Mouse (Mus musculus): ENCODE data around the gene Nbas.

Nbas gene

GRCm38 (mm10) chr12:13382046-13382445 is 113.1 kb downstream of the Nbas start:
- in situ Hi-C loops (cut with MboI, MseI), result no loop called here

DNA sequence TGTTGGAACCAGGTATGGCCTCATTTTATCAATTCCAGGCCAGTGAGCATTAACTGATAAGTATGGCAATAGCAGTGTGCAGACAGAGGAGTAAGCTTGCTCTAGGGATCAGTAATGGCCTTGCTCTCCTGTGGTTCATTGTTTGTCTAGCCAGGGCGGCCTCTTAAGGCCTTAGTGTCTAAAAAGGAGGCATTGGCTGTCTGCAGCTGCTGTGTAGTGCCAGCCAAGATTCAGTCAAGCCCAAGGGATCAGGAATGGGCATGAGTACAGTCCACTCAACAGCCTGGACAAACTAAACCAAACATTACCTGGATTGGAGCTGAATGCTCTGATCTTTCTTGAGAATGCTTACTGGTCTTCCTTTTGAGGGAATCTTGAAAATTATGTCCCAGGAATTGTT is 120.7 kb downstream of the Nbas start:
- in situ Hi-C loops (cut with MboI, MseI), result no loop called here

- in situ Hi-C loops (cut with MboI, MseI), result no loop called here
Observed at GRCm38 (mm10) chr12:13410191-13410590, 141.3 kb downstream of the Nbas start.

- in situ Hi-C loops (cut with MboI, MseI), result no loop called here
Observed at GRCm38 (mm10) chr12:13418651-13419050, 149.7 kb downstream of the Nbas start.

GRCm38 (mm10) chr12:13430219-13430618 is 161.3 kb downstream of the Nbas start:
- in situ Hi-C loops (cut with MboI, MseI), result no loop called here

GRCm38 (mm10) chr12:13444653-13445431 is 175.9 kb downstream of the Nbas start:
- in situ Hi-C loops (cut with MboI, MseI), result no loop called here

DNA sequence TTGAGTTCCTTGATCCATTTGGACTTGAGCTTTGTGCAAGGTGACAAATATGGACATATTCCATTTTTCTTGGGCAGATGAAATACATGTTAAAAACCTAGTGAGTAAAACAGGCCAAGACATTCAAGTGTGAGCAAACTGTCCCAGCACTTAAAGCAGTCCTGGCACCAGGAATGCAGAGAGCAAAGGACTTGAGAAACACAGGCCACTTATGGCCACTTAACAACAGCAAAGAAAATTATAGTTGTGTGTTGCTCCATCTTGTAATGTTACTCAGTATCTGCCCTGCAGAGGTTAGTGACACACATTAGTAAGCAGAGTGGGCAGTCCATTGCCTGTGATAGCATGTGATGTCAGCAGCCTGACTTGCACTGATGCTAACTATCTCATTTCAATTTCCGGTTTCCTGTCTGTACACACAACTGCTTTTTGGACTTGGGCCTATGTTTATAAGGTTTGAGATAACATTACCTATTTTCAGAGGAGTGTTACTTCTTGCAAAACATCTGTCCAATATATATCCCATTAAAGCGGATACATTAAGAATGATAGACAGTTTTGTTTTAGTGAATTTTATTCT is 176.6 kb downstream of the Nbas start:
- in situ Hi-C loops (cut with MboI, MseI), result no loop called here

DNA sequence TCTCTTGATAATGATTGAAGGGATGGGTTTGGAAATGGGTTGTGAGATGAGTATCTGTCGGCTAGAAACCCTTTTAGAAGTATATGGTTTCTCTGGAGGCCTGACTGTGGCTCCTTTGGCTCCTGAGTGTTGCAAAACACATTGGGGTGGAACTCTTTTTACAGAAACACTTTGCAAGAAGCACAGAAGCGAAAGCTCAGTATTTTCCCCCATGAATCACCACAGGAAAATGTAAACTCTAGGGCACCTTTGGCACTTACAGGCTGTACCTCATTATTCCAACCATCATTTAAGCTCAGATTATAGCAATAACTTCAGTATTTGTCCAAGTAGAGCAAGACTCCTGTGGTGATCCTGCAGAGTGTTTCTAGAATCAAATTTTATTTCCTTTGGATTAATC is 180.0 kb downstream of the Nbas start:
- in situ Hi-C loops (cut with MboI, MseI), result no loop called here

GRCm38 (mm10) chr12:13452050-13452449 is 183.1 kb downstream of the Nbas start:
- in situ Hi-C loops (cut with MboI, MseI), result no loop called here

GRCm38 (mm10) chr12:13460223-13460853 is 191.4 kb downstream of the Nbas start:
- in situ Hi-C loops (cut with MboI, MseI), result no loop called here

DNA sequence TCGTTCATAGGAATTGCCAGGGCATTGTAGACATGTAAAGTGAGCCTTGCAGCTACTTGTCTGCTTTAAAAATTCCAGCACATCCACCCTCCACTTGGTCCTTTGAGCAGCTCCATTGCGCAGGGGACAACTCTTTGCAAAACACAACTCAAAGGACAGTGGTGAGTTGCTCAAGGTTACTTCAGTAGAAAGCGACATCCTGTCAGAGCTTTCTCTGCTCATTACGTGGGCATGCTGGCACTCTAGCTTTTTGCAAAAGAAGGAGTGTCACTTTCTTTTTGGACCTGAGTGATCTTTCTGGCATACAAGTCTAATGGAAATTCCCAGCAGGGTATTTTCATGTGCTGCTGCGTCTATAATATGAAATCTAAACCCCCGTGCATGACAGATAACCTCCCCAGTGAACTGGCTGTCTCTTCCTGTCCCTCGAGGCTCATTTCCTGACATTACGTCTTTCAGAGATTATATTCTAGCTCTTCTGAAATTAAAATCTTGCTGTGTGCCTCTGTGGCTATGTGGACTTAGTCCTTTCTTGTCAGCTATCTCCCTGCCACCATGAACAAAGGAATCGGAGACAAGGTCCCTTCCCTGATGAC is 192.7 kb downstream of the Nbas start:
- in situ Hi-C loops (cut with MboI, MseI), result no loop called here

GRCm38 (mm10) chr12:13462397-13462796 is 193.5 kb downstream of the Nbas start:
- in situ Hi-C loops (cut with MboI, MseI), result no loop called here

DNA sequence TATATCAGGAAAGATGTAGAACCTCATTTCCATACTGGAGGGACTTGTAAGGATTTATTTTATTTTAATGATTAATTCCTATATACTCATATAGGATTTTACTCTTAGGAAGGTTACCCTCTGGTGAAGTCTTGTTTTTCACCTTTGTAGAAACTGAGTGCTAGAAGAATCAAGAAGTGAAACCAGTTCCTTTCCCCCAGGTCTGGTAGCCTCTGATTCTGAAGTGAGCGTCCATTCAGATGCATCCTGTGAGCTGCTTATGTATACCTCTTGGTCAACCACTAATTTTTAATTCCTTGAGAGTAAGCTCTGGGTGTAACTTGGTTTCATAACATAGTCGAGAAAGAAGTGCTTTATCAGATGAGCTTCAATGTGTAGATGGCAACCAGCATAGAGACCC is 196.6 kb downstream of the Nbas start:
- in situ Hi-C loops (cut with MboI, MseI), result no loop called here

DNA sequence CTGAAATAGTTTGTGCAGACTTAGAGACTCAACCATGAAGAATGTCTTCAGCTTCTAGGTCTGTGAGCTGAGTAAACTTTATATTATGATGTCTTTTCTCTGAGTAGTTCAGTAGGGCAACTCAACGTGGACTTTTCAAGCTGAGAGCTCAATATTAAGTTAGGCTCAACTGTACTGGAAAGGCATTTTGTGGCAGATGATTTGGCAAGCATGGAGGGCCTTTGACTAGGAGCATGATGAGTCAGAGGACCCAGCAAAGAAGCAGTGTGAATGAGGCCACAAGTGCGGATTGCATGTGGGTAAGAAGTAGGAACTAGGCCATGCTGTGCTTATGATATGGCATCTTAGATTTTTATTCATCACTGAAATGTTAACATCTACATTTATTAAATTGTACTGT is 205.9 kb downstream of the Nbas start:
- in situ Hi-C loops (cut with MboI, MseI), result no loop called here

DNA sequence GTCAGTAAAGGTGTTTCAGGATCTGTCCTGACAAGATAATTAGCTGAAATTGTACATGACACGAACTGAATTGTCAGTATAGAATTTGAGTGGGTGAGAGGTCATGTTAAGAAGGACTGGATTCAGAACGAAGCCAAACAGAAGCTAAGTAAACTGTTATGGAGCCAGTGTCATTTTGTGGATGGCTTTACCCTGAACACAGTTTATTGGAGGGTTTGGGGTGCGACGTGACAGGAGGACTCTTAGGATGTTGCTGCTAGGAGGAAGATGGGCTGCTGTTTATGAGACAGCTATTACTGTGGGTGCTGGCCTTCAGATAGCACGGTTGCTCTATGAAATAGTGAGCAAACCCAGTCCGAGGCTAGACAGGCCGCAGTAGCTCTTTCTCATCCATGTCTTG is 210.2 kb downstream of the Nbas start:
- in situ Hi-C loops (cut with MboI, MseI), result no loop called here

DNA sequence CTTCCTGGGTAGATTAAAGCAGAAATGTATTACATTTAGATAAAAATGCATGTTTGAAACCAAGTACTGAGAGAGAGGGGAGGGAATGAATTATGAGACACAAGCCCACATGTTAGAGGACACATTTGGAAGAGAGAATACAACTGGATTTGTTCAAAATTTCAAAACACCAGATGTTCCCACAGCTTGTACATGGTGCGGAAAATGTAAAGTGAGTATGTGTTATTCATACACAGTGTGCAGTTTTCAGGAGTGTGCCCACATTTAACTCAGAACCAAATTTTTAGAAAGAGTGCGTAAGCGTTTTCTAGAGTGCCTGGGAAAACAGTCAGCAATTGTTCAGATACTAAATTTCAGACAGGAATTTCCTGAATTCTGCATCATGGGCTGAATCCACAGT is 217.3 kb downstream of the Nbas start:
- in situ Hi-C loops (cut with MboI, MseI), result no loop called here

- in situ Hi-C loops (cut with MboI, MseI), result no loop called here
Observed at GRCm38 (mm10) chr12:13497211-13497610, 228.3 kb downstream of the Nbas start.

DNA sequence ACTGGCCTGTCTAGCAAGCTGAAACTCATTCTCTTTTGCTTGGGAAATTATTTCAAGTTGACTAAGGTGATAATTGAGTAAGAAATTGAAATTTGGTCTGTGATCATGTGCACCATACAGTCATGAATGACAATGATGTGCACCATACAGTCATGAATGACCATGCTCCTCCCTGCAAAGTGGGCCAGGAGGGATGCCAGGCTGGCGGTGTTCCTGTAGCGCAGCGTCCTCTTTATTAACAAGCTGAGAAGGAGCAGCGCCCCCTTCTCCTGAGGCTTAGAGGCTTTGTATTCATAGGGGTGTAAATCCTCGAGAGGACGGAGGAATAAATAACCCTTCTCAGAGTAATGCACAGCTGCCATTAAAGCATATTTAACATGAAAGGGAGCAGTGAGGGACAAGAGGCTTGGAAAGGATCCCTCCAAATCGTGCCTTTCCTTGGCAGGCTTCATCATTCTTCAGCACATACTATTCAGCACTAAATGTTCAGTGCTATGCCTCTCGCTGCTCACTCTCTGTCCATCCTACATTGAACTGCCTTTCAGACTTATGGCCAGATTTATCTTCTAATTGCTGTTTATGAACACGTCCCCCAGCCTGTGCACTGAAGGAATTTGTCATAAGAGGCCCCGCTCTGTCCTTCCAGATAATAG is 230.4 kb downstream of the Nbas start:
- in situ Hi-C loops (cut with MboI, MseI), result no loop called here

- in situ Hi-C loops (cut with MboI, MseI), result no loop called here
Observed at GRCm38 (mm10) chr12:13500191-13500590, 231.3 kb downstream of the Nbas start.

DNA sequence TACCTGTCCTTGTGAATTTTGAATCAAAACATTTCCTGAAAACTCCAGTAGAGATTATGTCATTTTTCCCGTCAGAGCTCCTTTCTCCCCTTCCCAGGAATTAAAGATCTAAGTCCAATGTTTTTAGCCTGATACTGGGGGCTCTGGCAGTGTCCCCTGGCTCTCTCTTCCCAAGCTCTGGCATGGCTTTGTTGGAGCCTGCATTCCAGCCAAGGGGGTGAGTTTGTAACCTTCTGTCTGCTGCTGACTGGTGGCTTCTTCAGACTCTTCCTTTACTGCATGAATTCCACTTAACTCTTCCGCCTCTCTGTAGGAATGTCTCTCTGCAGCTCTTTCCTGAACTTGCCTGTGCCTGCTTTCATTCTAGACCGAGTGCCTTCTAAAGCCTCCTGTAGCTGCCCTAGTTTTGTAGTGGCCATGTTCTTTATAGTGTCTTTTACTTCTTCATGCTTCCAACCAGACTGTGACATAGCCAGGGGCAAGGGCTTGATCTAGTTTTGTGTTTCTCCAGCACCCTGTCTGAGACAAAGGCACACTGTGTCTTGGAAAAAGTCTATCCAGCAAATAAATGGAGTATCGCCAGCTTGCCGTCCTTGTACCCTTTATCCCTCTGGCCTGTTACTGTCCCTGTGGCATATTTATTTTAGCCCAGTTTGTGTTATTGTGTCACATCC is 236.0 kb downstream of the Nbas start:
- in situ Hi-C loops (cut with MboI, MseI), result no loop called here

DNA sequence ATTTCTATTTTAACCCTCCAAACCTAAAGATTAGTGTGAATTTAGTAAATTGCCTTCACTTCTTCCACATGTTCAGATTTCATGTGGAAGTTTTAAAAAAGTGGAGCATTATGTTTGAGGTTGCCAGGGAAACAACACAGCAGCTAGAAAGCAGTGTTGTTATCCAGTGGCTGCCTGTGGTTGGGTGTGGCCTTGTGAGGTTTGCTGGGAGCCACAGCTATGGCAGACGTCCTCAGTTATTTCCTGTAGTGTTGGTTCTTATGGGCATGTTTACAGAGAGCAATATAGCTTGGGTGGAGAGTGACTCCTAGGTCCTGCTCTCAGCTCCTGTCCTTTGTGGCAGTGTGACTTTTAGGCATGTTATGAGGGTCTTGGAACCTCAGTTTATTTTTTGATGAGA is 249.1 kb downstream of the Nbas start:
- in situ Hi-C loops (cut with MboI, MseI), result no loop called here

- in situ Hi-C loops (cut with MboI, MseI), result no loop called here
Observed at GRCm38 (mm10) chr12:13519413-13519812, 250.5 kb downstream of the Nbas start.
